Mouse (Mus musculus): Measurements from ENCODE around the gene Cacna2d1.

GRCm38 (mm10) chr5:16317680-16318242, 383.3 kb downstream of the Cacna2d1 start:
- TF ChIP-seq CTCF (conservative IDR thresholded peaks at IDR 0.05; ENCODE audit: low read length) (no peak), NANOG (IDR thresholded peaks at IDR 0.05; ENCODE audit: borderline replicate concordance, low read length) (no peak)

All from E14TG2a.4 (cell line).